In the genomic region with DNA sequence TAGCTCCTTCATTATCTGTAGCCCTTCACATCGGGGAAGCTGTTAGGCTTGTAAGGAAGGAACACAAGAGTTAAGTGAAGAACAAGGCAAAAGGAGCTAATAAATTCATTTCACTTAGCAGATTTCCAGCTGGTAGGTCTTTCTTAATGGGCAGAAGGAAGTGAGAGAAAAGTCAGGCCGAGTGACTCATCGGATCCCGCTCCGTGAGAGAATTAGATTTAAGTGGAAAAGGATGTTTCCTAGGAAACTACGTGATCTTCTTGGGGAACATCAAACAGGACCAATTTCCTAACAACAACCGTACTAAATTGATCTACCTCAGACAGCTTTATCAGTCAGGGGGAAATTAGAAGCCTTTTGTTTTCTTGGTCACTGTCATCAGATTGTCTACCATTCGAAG, we compare ENCODE assay signal across 24 mouse cellular contexts.
DNase-seq lines count a peak whose midpoint lies in the region; ATAC-seq and TF ChIP-seq lines count a peak whose summit lies in the region.
"Had no signal": no experiment of that assay in that cellular context is flagged by ENCODE, and none has a peak within 500 bp of the region (broad histone marks: within the 10 kb centered on the region; RNA-seq: fewer than 3 reads in every experiment).

No protein-coding gene starts in this region.

- H3K36me3 ChIP-seq in midbrain, embryonic 14.5 days (ENCODE audit: control insufficient read depth, insufficient read depth, low read length) = no peaks in the 10 kb centered on the region
- no peaks in the 10 kb centered on the region for H3K36me3 ChIP-seq in midbrain, embryonic 13.5 days
- H3K36me3 ChIP-seq: embryonic facial prominence, embryonic 10.5 days; embryonic facial prominence, embryonic 15.5 days; heart, embryonic 15.5 days; liver, embryonic 12.5 days; neural tube, embryonic 13.5 days had no signal

- no peak overlapping the region for H3K9ac ChIP-seq in midbrain, embryonic 14.5 days (replicated peaks; ENCODE audit: low read length)
- no peak overlapping the region for H3K9ac ChIP-seq in midbrain, embryonic 13.5 days (replicated peaks)
- H3K9ac ChIP-seq: embryonic facial prominence, embryonic 15.5 days; heart, embryonic 15.5 days; liver, embryonic 12.5 days; liver, postnatal 0 days; neural tube, embryonic 13.5 days had no signal

- no peak overlapping the region for H3K4me3 ChIP-seq in midbrain, embryonic 14.5 days (replicated peaks; ENCODE audit: low read depth, low read length)
- no peak overlapping the region for H3K4me3 ChIP-seq in midbrain, embryonic 13.5 days (replicated peaks)
- H3K4me3 ChIP-seq in gastrocnemius, adult 2 months = no peak overlapping the region
- H3K4me3 ChIP-seq: embryonic facial prominence, embryonic 10.5 days; embryonic facial prominence, embryonic 15.5 days; heart, embryonic 15.5 days; liver, embryonic 12.5 days; neural tube, embryonic 13.5 days had no signal

- no peak for TF ChIP-seq POLR2A in brain, embryonic 14.5 days (IDR thresholded peaks at IDR 0.05; ENCODE audit: borderline replicate concordance, extremely low read depth, insufficient read depth, insufficient read length, poor library complexity, severe bottlenecking)

- 0 out of 2 replicates have a peak, but pooled peaks cover 5% of the 10 kb centered on the region for H3K27me3 ChIP-seq in midbrain, embryonic 14.5 days (ENCODE audit: control insufficient read depth, insufficient read depth, low read length)
- peaks cover 33% of the 10 kb centered on the region for H3K27me3 ChIP-seq in midbrain, embryonic 13.5 days
- H3K27me3 ChIP-seq: embryonic facial prominence, embryonic 15.5 days; heart, embryonic 15.5 days; liver, embryonic 12.5 days; neural tube, embryonic 13.5 days had no signal

- intact Hi-C loops in gastrocnemius, adult 2 months (cut with DNase I) = no loop called here

- H3K4me1 ChIP-seq in midbrain, embryonic 14.5 days (ENCODE audit: control insufficient read depth, insufficient read depth, low read length) = peaks cover 10% of the 10 kb centered on the region; the same call in 1 of the 2 replicates
- peaks cover 18% of the 10 kb centered on the region; the same call in 1 of the 2 replicates for H3K4me1 ChIP-seq in midbrain, embryonic 13.5 days (replicated peaks)
- H3K4me1 ChIP-seq: embryonic facial prominence, embryonic 10.5 days; embryonic facial prominence, embryonic 15.5 days; heart, embryonic 15.5 days; liver, embryonic 12.5 days had no signal

- TF ChIP-seq CTCF in brain, embryonic 14.5 days (IDR thresholded peaks at IDR 0.05; ENCODE audit: borderline replicate concordance, extremely low read depth, insufficient read depth, insufficient read length) = no peak
- TF ChIP-seq CTCF in gastrocnemius, adult 2 months (IDR thresholded peaks at IDR 0.05) = no peak

- WGBS in midbrain, embryonic 14.5 days = 16% methylated on average over 8 of the region's 8 CpGs
- 37% methylated on average over 8 of the region's 8 CpGs for WGBS in midbrain, embryonic 13.5 days

- no peak overlapping the region for H3K4me2 ChIP-seq in midbrain, embryonic 14.5 days (ENCODE audit: low read length)
- no peak overlapping the region for H3K4me2 ChIP-seq in midbrain, embryonic 13.5 days (replicated peaks)
- H3K4me2 ChIP-seq: embryonic facial prominence, embryonic 15.5 days; heart, embryonic 15.5 days; liver, embryonic 12.5 days; neural tube, embryonic 13.5 days had no signal

- H3K9me3 ChIP-seq in midbrain, embryonic 14.5 days (ENCODE audit: control insufficient read depth, low read length) = no peaks in the 10 kb centered on the region
- no peaks in the 10 kb centered on the region for H3K9me3 ChIP-seq in midbrain, embryonic 13.5 days
- H3K9me3 ChIP-seq: embryonic facial prominence, embryonic 10.5 days; embryonic facial prominence, embryonic 15.5 days; heart, embryonic 15.5 days; liver, embryonic 12.5 days; neural tube, embryonic 13.5 days had no signal

- H3K27ac ChIP-seq in midbrain, embryonic 14.5 days (replicated peaks; ENCODE audit: low read depth, low read length) = no peak overlapping the region
- no peak overlapping the region for H3K27ac ChIP-seq in midbrain, embryonic 13.5 days
- no peak overlapping the region for H3K27ac ChIP-seq in gastrocnemius, adult 2 months
- H3K27ac ChIP-seq: embryonic facial prominence, embryonic 10.5 days; embryonic facial prominence, embryonic 15.5 days; heart, embryonic 15.5 days; kidney, postnatal 0 days; liver, embryonic 12.5 days; neural tube, embryonic 13.5 days had no signal

- ATAC-seq in frontal cortex, adult (ENCODE audit: low TSS enrichment) = peak; percentile 29; the same call in 1 of the 2 replicates
- no peak for ATAC-seq in midbrain, embryonic 14.5 days (ENCODE audit: low FRiP score, low TSS enrichment)
- ATAC-seq in midbrain, embryonic 13.5 days = no peak
- ATAC-seq: CD4-positive, CD25-positive, alpha-beta regulatory T cell, adult 4 months; intestine, embryonic 16.5 days; liver, embryonic 12.5 days; liver, postnatal 0 days; midbrain, embryonic 16.5 days had no signal

- no peak for DNase-seq in frontal cortex, postnatal 25 days (ENCODE audit: low spot score in 2 of 2)
- DNase-seq in midbrain, embryonic 14.5 days = peak; percentile 37
- peak; percentile 82 for DNase-seq in MN1 (ENCODE audit: low spot score)
- peak; percentile 47 for DNase-seq in brain, embryonic 14.5 days (ENCODE audit: low read depth)
- DNase-seq in thymus, postnatal 14 days = no peak
- DNase-seq in gastrocnemius, adult 2 months = no peak
- DNase-seq: adrenal gland, postnatal 25 days; cerebellum, adult 8-10 months; cerebellum, postnatal 25 days; kidney, adult 8-10 months; kidney, postnatal 4 days; liver, postnatal 0 days; lung, postnatal 36 days had no signal

Comparison
In these comparisons a context has a peak if more than half of its experiments do, and no peak if none do; other contexts are left out.
1. DNase-seq: peak in midbrain, embryonic 14.5 days (single experiment), MN1 (single experiment) and brain, embryonic 14.5 days (single experiment); none in frontal cortex, postnatal 25 days (0 of 2), thymus, postnatal 14 days (single experiment) and gastrocnemius, adult 2 months (single experiment).